Mouse (Mus musculus) CH12.LX (cell line): ENCODE measurements around the gene Btbd2. TPM values are rescaled to one million over a fixed set of nuclear protein-coding genes. Genes with fewer than 3 reads are reported as not detected.
"Not testable (repeated sequence)": the region's sequence is repeated elsewhere in the genome, so short reads cannot be mapped to it uniquely, and the experiment has no call there.

Experiments used
- DNase-seq: peaks from one replicate; pipeline ENCODE4 v3.0.0-alpha.2; 2013; ENCODE audit errors: extremely low read depth
- H3K27ac ChIP-seq: 2 replicates; pipeline ENCODE4 v1.5.1; 2012; ENCODE audit warnings: low read depth, mild to moderate bottlenecking, control low read depth, moderate library complexity; ENCODE audit not compliant: insufficient read depth
- H3K27me3 ChIP-seq: replicated peaks from 2 replicates; pipeline ENCODE3; 2012; ENCODE audit warnings: inconsistent platforms
- H3K36me3 ChIP-seq, 2 experiments: replicated peaks in 1 of 2; 2 replicates each; pipeline versions ENCODE3 to v1.6.1; 2012; ENCODE audit warnings: inconsistent platforms in 1 of 2, low read length in 1 of 2, mild to moderate bottlenecking in 1 of 2, mixed read lengths in 1 of 2, moderate library complexity in 1 of 2; ENCODE audit not compliant: control insufficient read depth in 1 of 2, insufficient read depth in 1 of 2
- H3K4me1 ChIP-seq, 2 experiments: 2 replicates each; pipeline ENCODE4 v1.6.1; 2012; ENCODE audit warnings: inconsistent platforms in 1 of 2, moderate library complexity in 1 of 2; ENCODE audit not compliant: insufficient read depth in 2 of 2, control insufficient read depth in 1 of 2
- H3K4me2 ChIP-seq: 2 replicates; pipeline ENCODE4 v1.6.1; 2012; ENCODE audit warnings: low read depth, mild to moderate bottlenecking, control low read depth; ENCODE audit not compliant: poor library complexity, insufficient read depth, severe bottlenecking
- H3K4me3 ChIP-seq, 3 experiments: fragments of 150-350 bp in 1 of 3; sonication (generic) in 1 of 3; replicated peaks in 1 of 3; 2 replicates each; pipeline versions ENCODE3 to v1.5.1; 2011 to 2012; ENCODE audit warnings: low read depth in 2 of 3, low read length in 2 of 3, mild to moderate bottlenecking in 2 of 3, moderate library complexity in 2 of 3, control low read depth in 1 of 3, improper control_type of control experiment in 1 of 3, inconsistent platforms in 1 of 3, mixed read lengths in 1 of 3; ENCODE audit not compliant: poor library complexity in 1 of 3
- H3K79me2 ChIP-seq: replicated peaks from 2 replicates; pipeline ENCODE4 v1.6.1; 2012; ENCODE audit warnings: mild to moderate bottlenecking, moderate library complexity; ENCODE audit not compliant: control insufficient read depth, poor library complexity, insufficient read depth, severe bottlenecking; ENCODE audit errors: extremely low read depth
- H3K9ac ChIP-seq: 2 replicates; pipeline ENCODE4 v1.6.1; 2012; ENCODE audit warnings: low read depth, mild to moderate bottlenecking, control low read depth, moderate library complexity; ENCODE audit not compliant: insufficient read depth
- H3K9me3 ChIP-seq: replicated peaks from 2 replicates; pipeline ENCODE3; 2012; ENCODE audit warnings: low read length, inconsistent platforms, mixed read lengths
- BHLHE40 ChIP-seq: IDR thresholded peaks from 2 replicates; pipeline ENCODE4 v1.6.1; 2011; ENCODE audit warnings: mild to moderate bottlenecking, low read depth, low read length, improper control_type of control experiment
- CTCF ChIP-seq, 2 experiments: IDR thresholded peaks in 1 of 2; conservative IDR thresholded peaks in 1 of 2; 2 replicates each; pipeline ENCODE4 v1.5.1; 2011 to 2012; ENCODE audit warnings: low read depth in 2 of 2, low read length in 2 of 2, improper control_type of control experiment in 1 of 2, inconsistent platforms in 1 of 2, mild to moderate bottlenecking in 1 of 2, moderate library complexity in 1 of 2
- ELF1 ChIP-seq: IDR thresholded peaks from 2 replicates; pipeline ENCODE4 v1.6.1; 2014; ENCODE audit warnings: low read depth, mild to moderate bottlenecking, inconsistent platforms, low read length, improper control_type of control experiment
- GABPA ChIP-seq: IDR thresholded peaks from 2 replicates; pipeline ENCODE4 v1.6.1; 2012; ENCODE audit warnings: low read depth, low read length, improper control_type of control experiment, inconsistent platforms; ENCODE audit not compliant: insufficient replicate concordance
- HCFC1 ChIP-seq: IDR thresholded peaks from 2 replicates; pipeline ENCODE4 v1.6.1; 2012; ENCODE audit warnings: low read depth, mild to moderate bottlenecking, inconsistent platforms, low read length, improper control_type of control experiment
- MAFK ChIP-seq: IDR thresholded peaks from 2 replicates; pipeline ENCODE4 v1.6.1; 2011; ENCODE audit warnings: low read length, improper control_type of control experiment; ENCODE audit not compliant: insufficient replicate concordance
- MXI1 ChIP-seq: IDR thresholded peaks from 2 replicates; pipeline ENCODE4 v1.6.1; 2011; ENCODE audit warnings: mild to moderate bottlenecking, low read depth, low read length, improper control_type of control experiment
- NELFE ChIP-seq: IDR thresholded peaks from 2 replicates; pipeline ENCODE4 v1.6.1; 2011; ENCODE audit warnings: low read depth, low read length, improper control_type of control experiment
- NRF1 ChIP-seq: IDR thresholded peaks from 2 replicates; pipeline ENCODE4 v1.6.1; 2014; ENCODE audit warnings: low read depth, mild to moderate bottlenecking, inconsistent platforms, low read length, improper control_type of control experiment, moderate library complexity
- PAX5 ChIP-seq: IDR thresholded peaks from 2 replicates; pipeline ENCODE4 v1.6.1; 2012; ENCODE audit warnings: low read length, inconsistent platforms, mixed read lengths
- RAD21 ChIP-seq: IDR thresholded peaks from 2 replicates; pipeline ENCODE4 v1.6.1; 2011; ENCODE audit warnings: low read depth, mild to moderate bottlenecking, low read length, improper control_type of control experiment, moderate library complexity
- RCOR1 ChIP-seq: conservative IDR thresholded peaks from 2 replicates; pipeline ENCODE4 v1.6.1; 2012; ENCODE audit warnings: low read depth, mild to moderate bottlenecking, inconsistent platforms, low read length, improper control_type of control experiment
- SIN3A ChIP-seq: IDR thresholded peaks from 2 replicates; pipeline ENCODE4 v1.6.1; 2012; ENCODE audit warnings: low read length, improper control_type of control experiment, inconsistent platforms
- TBP ChIP-seq: conservative IDR thresholded peaks from 2 replicates; pipeline ENCODE4 v1.6.1; 2011; ENCODE audit warnings: low read depth, low read length, improper control_type of control experiment
- ZKSCAN1 ChIP-seq: IDR thresholded peaks from 2 replicates; pipeline ENCODE4 v1.6.1; 2012; ENCODE audit warnings: low read depth, inconsistent platforms, low read length, improper control_type of control experiment, borderline replicate concordance
- ZMIZ1 ChIP-seq: IDR thresholded peaks from 2 replicates; pipeline ENCODE4 v1.6.1; 2012; ENCODE audit warnings: low read depth, mild to moderate bottlenecking, inconsistent platforms, low read length, improper control_type of control experiment
- dilution Hi-C: fragments of 300-500 bp; cut with MboI; formaldehyde crosslinking; loops from 2 replicates; pipeline ENCODE4 v1.14.3; 2020; ENCODE audit warnings: low sequenced_read_pairs; ENCODE audit not compliant: extremely low pct_unique_long_range_greater_than_20kb, extremely low pct_ligation_motif_present
- in situ Hi-C: fragments of 300-500 bp; cut with MboI; formaldehyde crosslinking; loops from 3 replicates; pipeline ENCODE4 v1.14.3; 2019; ENCODE audit warnings: low sequenced_read_pairs, low pct_ligation_motif_present, low pct_unique_long_range_greater_than_20kb, mixed read lengths
- polyA plus RNA-seq: library from polyadenylated mRNA; unstranded; fragments of >175 nt; gene quantifications from 2 replicates; pipeline ENCODE4 v1.2.1, GENCODE M21; 2012; ENCODE audit warnings: low read depth; ENCODE audit not compliant: insufficient read length
- total RNA-seq, 2 experiments: library from RNA; depleted of rRNA; stranded (reverse); fragments of 300-350 nt in 1 of 2; fragments of >200 nt in 1 of 2; gene quantifications; 2 replicates each; pipeline ENCODE4 v1.2.3; 2012 to 2014

Btbd2 gene
- total and polyA plus RNA-seq, 3 experiments = 11.1 to 26.2 (median 19.4) TPM

GRCm38 (mm10) chr10:80606737-80607350, 50.0 kb downstream of the Btbd2 start:
- H3K4me3 ChIP-seq = no peak overlapping the region
- H3K27ac ChIP-seq = no peak overlapping the region
- peaks cover 27 to 63% of the 10 kb centered on the region in 2 experiments for H3K4me1 ChIP-seq
- H3K4me2 ChIP-seq = no peak overlapping the region
- in situ Hi-C loops = no loop called here
- H3K27me3 ChIP-seq = no peaks in the 10 kb centered on the region
- H3K9me3 ChIP-seq = no peaks in the 10 kb centered on the region
- H3K9ac ChIP-seq = no peak overlapping the region
- no peak for DNase-seq
- dilution Hi-C loops = no loop called here
- H3K36me3 ChIP-seq = peaks cover 47 to 73% of the 10 kb centered on the region in 2 experiments
- H3K79me2 ChIP-seq = peaks cover 35% of the 10 kb centered on the region
- TF ChIP-seq CTCF (conservative IDR thresholded peaks at IDR 0.05 in 1 of 2, IDR thresholded peaks at IDR 0.05 in 1 of 2; ENCODE audit: low read depth in 2 of 2, low read length in 2 of 2) (no peak), ELF1 (no peak), TBP (no peak), NRF1 (no peak), SIN3A (no peak), ZMIZ1 (no peak), GABPA (no peak), MXI1 (no peak), BHLHE40 (no peak), MAFK (no peak), RCOR1 (no peak), PAX5 (no peak), RAD21 (no peak), ZKSCAN1 (no peak)

GRCm38 (mm10) chr10:80606306-80606705, 50.6 kb downstream of the Btbd2 start:
- no peak overlapping the region for H3K4me3 ChIP-seq
- H3K36me3 ChIP-seq = peaks cover 44 to 69% of the 10 kb centered on the region in 2 experiments
- DNase-seq = no peak
- no peaks in the 10 kb centered on the region for H3K9me3 ChIP-seq
- TF ChIP-seq BHLHE40 (no peak), HCFC1 (no peak), NELFE (no peak), ELF1 (no peak), MXI1 (no peak)
- no peak overlapping the region for H3K27ac ChIP-seq
- H3K4me2 ChIP-seq = no peak overlapping the region
- H3K9ac ChIP-seq = no peak overlapping the region
- in situ Hi-C loops = no loop called here
- dilution Hi-C loops = no loop called here
- H3K79me2 ChIP-seq = peaks cover 35% of the 10 kb centered on the region
- peaks cover 22 to 59% of the 10 kb centered on the region in 2 experiments for H3K4me1 ChIP-seq
- H3K27me3 ChIP-seq = no peaks in the 10 kb centered on the region

GRCm38 (mm10) chr10:80605721-80606120, 51.1 kb downstream of the Btbd2 start, which contains the start of gene Gm49322:
Gene Gm49322, plus strand, starts transcription at chr10:80606021.
- in situ Hi-C loops, H3K9ac ChIP-seq, H3K27me3 ChIP-seq, H3K9me3 ChIP-seq, DNase-seq, H3K27ac ChIP-seq, H3K4me3 ChIP-seq, dilution Hi-C loops, H3K4me2 ChIP-seq: not testable (repeated sequence)
- Histone ChIP-seq H3K79me2 (peaks cover 35% of the 10 kb centered on the region), H3K4me1 (peaks cover 19 to 53% of the 10 kb centered on the region in 2 experiments), H3K36me3 (peaks cover 44 to 63% of the 10 kb centered on the region in 2 experiments)
